Mouse (Mus musculus) B cell, adult (primary cell): ENCODE measurements around the gene Sec1. TPM values are rescaled to one million over a fixed set of nuclear protein-coding genes. Genes with fewer than 3 reads are reported as not detected.

Experiments
- total RNA-seq: library from RNA; stranded (reverse); gene quantifications from 4 replicates; pipeline ENCODE4 v1.2.4, GENCODE M21; 2023; ENCODE audit not compliant: inconsistent age

The Sec1 gene
- total RNA-seq: 0.27 TPM in 1 of 4 replicates, not detected in the others

GRCm38 (mm10) chr7:45693921-45694591 is at the start of gene Sec1:
Gene Sec1, minus strand, starts transcription at chr7:45694402.

GRCm38 (mm10) chr7:45725713-45726112 is 31.5 kb upstream of the Sec1 start, which contains the start of gene Spaca4:
Gene Spaca4, minus strand, starts transcription at chr7:45725813.

GRCm38 (mm10) chr7:45720413-45721233 is 26.4 kb upstream of the Sec1 start, which contains the start of gene Fam83e:
Gene Fam83e, plus strand, starts transcription at chr7:45721212.

GRCm38 (mm10) chr7:45717918-45718297 is 23.7 kb upstream of the Sec1 start, which contains the start of gene Sphk2:
Gene Sphk2, minus strand, starts transcription at chr7:45718002.

GRCm38 (mm10) chr7:45715090-45715708 is 21.0 kb upstream of the Sec1 start, which contains the start of gene Rpl18:
Gene Rpl18, plus strand, starts transcription at chr7:45715457.

GRCm38 (mm10) chr7:45704730-45705442 is 10.7 kb upstream of the Sec1 start, which contains the start of gene Dbp:
Gene Dbp, plus strand, starts transcription at chr7:45705088.

GRCm38 (mm10) chr7:45699523-45700141 is 5.4 kb upstream of the Sec1 start, which contains the start of gene Car11:
Gene Car11, plus strand, starts transcription at chr7:45699843.

GRCm38 (mm10) chr7:45683396-45684050 is 10.7 kb downstream of the Sec1 start, which contains the start of gene Ntn5:
Gene Ntn5, plus strand, starts transcription at chr7:45684022.

GRCm38 (mm10) chr7:45666161-45666560 is 28.0 kb downstream of the Sec1 start, which contains the start of gene Fut2:
Gene Fut2, minus strand, starts transcription at chr7:45666394.

GRCm38 (mm10) chr7:45639561-45640027 is 54.6 kb downstream of the Sec1 start, which contains the start of gene Mamstr:
Gene Mamstr, plus strand, starts transcription at chr7:45639977.

Other genes with a start within 250 kb of the Sec1 start
- gene Ftl1, start 234.5 kb downstream of the Sec1 start, total RNA-seq: 648 to 704 TPM (median 682 TPM) in 4 replicates
- 107 to 138 TPM (median 119 TPM) in 4 replicates for gene Bax, start 227.5 kb downstream of the Sec1 start, total RNA-seq
- gene Tulp2, start 212.5 kb downstream of the Sec1 start, total RNA-seq: not detected in 4 replicates
- gene Gm45808, start 207.6 kb downstream of the Sec1 start, total RNA-seq: 0.77 to 1.8 TPM (median 0.98 TPM) in 4 replicates
- gene Dhdh, start 205.6 kb downstream of the Sec1 start, total RNA-seq: 2.9 to 3.9 TPM (median 3.5 TPM) in 4 replicates
- 76.1 to 93.0 TPM (median 84.2 TPM) in 4 replicates for gene Nucb1, start 184.0 kb downstream of the Sec1 start, total RNA-seq
- 1,362 to 1,471 TPM (median 1,417 TPM) in 4 replicates for gene Ppp1r15a, start 168.1 kb downstream of the Sec1 start, total RNA-seq
- gene Plekha4, start 168.1 kb downstream of the Sec1 start, total RNA-seq: 0.83 to 4.6 TPM (median 2.2 TPM) in 4 replicates
- not detected in 4 replicates for gene Hsd17b14, start 139.5 kb downstream of the Sec1 start, total RNA-seq
- 27.1 to 39.9 TPM (median 32.9 TPM) in 4 replicates for gene Bcat2, start 124.2 kb downstream of the Sec1 start, total RNA-seq
- gene Fgf21, start 78.9 kb downstream of the Sec1 start, total RNA-seq: not detected in 4 replicates
- gene Fut1, start 77.1 kb downstream of the Sec1 start, total RNA-seq: not detected in 4 replicates
- not detected in 4 replicates for gene Izumo1, start 72.6 kb downstream of the Sec1 start, total RNA-seq
- 0.27 to 0.35 TPM in 2 of 4 replicates, not detected in the others for gene Rasip1, start 66.9 kb downstream of the Sec1 start, total RNA-seq
- gene Mamstr, start 54.4 kb downstream of the Sec1 start, total RNA-seq: not detected in 4 replicates
- not detected in 4 replicates for gene Fut2, start 28.0 kb downstream of the Sec1 start, total RNA-seq
- gene Ntn5, start 10.4 kb downstream of the Sec1 start, total RNA-seq: 0.42 TPM in 1 of 4 replicates, not detected in the others
- gene Car11, start 5.4 kb upstream of the Sec1 start, total RNA-seq: not detected in 4 replicates
- gene Dbp, start 10.7 kb upstream of the Sec1 start, total RNA-seq: 17.8 to 20.5 TPM (median 19.0 TPM) in 4 replicates
- gene Rpl18, start 21.1 kb upstream of the Sec1 start, total RNA-seq: 2,003 to 2,338 TPM (median 2,227 TPM) in 4 replicates
- gene Sphk2, start 23.6 kb upstream of the Sec1 start, total RNA-seq: 30.8 to 37.6 TPM (median 33.8 TPM) in 4 replicates
- gene Fam83e, start 26.8 kb upstream of the Sec1 start, total RNA-seq: 0.77 to 1.7 TPM (median 1.3 TPM) in 4 replicates
- gene Spaca4, start 31.4 kb upstream of the Sec1 start, total RNA-seq: not detected in 4 replicates
- 0.19 to 0.27 TPM (median 0.21 TPM) in 3 of 4 replicates, not detected in the other for gene Lmtk3, start 89.3 kb upstream of the Sec1 start, total RNA-seq
- gene Sult2b1, start 90.3 kb upstream of the Sec1 start, total RNA-seq: 1.3 to 1.9 TPM in 2 of 4 replicates, not detected in the others
- gene Cyth2, start 120.2 kb upstream of the Sec1 start, total RNA-seq: 136 to 151 TPM (median 143 TPM) in 4 replicates
- 1.8 to 5.1 TPM (median 3.7 TPM) in 4 replicates for gene Kcnj14, start 130.4 kb upstream of the Sec1 start, total RNA-seq
- 26.1 to 38.5 TPM (median 31.5 TPM) in 4 replicates for gene Grwd1, start 136.5 kb upstream of the Sec1 start, total RNA-seq
- gene Kdelr1, start 178.4 kb upstream of the Sec1 start, total RNA-seq: 58.3 to 59.3 TPM (median 58.7 TPM) in 4 replicates
- gene Grin2d, start 184.0 kb upstream of the Sec1 start, total RNA-seq: 0.29 to 0.55 TPM (median 0.35 TPM) in 4 replicates
- not detected in 4 replicates for gene Syngr4, start 202.3 kb upstream of the Sec1 start, total RNA-seq
- 5.5 to 10.0 TPM (median 7.1 TPM) in 4 replicates for gene Tmem143, start 202.5 kb upstream of the Sec1 start, total RNA-seq
- 184 to 230 TPM (median 195 TPM) in 4 replicates for gene Emp3, start 227.0 kb upstream of the Sec1 start, total RNA-seq
- 5.8 to 10.9 TPM (median 8.7 TPM) in 4 replicates for gene Ccdc114, start 229.7 kb upstream of the Sec1 start, total RNA-seq